Mouse (Mus musculus) forebrain, embryonic 11.5 days (tissue): ENCODE measurements around the gene Cd1d1. TPM values are rescaled to one million over a fixed set of nuclear protein-coding genes. Genes with fewer than 3 reads are reported as not detected.
A peak's percentile ranks its signal among the peaks of the same experiment; 100 is the strongest.

Experiments
- ATAC-seq: fragments of 200-750 bp; cut with Nextera tagmentation; replicated peaks from 2 replicates; pipeline ENCODE4 v1.8.0; 2017; ENCODE audit warnings: moderate TSS enrichment; ENCODE audit not compliant: low FRiP score
- DNase-seq: peaks from one replicate; pipeline ENCODE4 v3.0.0-alpha.2; 2017; ENCODE audit warnings: low spot score
- H3K27ac ChIP-seq: fragments of 300-500 bp; sonication (generic); 2 replicates; pipeline ENCODE4 v1.5.1; 2014; ENCODE audit warnings: low read depth, low read length
- H3K27me3 ChIP-seq: fragments of 300-500 bp; sonication (generic); 2 replicates; pipeline ENCODE4 v1.6.1; 2014; ENCODE audit warnings: mild to moderate bottlenecking, low read length, mixed read lengths; ENCODE audit not compliant: control insufficient read depth, insufficient read depth
- H3K36me3 ChIP-seq: fragments of 300-500 bp; sonication (generic); 2 replicates; pipeline ENCODE4 v1.6.1; 2014; ENCODE audit warnings: mild to moderate bottlenecking, low read length, moderate library complexity, mixed read lengths; ENCODE audit not compliant: control insufficient read depth, insufficient read depth
- H3K4me1 ChIP-seq: fragments of 300-500 bp; sonication (generic); replicated peaks from 2 replicates; pipeline ENCODE4 v1.6.1; 2014; ENCODE audit warnings: low read length, mixed read lengths; ENCODE audit not compliant: control insufficient read depth, insufficient read depth
- H3K4me2 ChIP-seq: fragments of 300-500 bp; sonication (generic); 2 replicates; pipeline ENCODE4 v1.6.1; 2014; ENCODE audit warnings: low read depth, mild to moderate bottlenecking, low read length, moderate library complexity, mixed read lengths; ENCODE audit not compliant: severe bottlenecking
- H3K4me3 ChIP-seq: fragments of 300-500 bp; sonication (generic); 2 replicates; pipeline ENCODE4 v1.5.1; 2014; ENCODE audit warnings: low read depth, low read length
- H3K9ac ChIP-seq: fragments of 300-500 bp; sonication (generic); 2 replicates; pipeline ENCODE4 v1.6.1; 2014; ENCODE audit warnings: low read length
- H3K9me3 ChIP-seq: fragments of 300-500 bp; sonication (generic); 2 replicates; pipeline ENCODE4 v1.6.1; 2016; ENCODE audit warnings: low read length, mixed read lengths; ENCODE audit not compliant: control insufficient read depth
- WGBS: fragments of 180-500 bp; shearing (Covaris S2); extraction: QIAGEN DNeasy Blood & Tissue Kit; methylation state at CpG from one replicate; pipeline ENCODE4 v1.1.7; 2014; 5-methylcytosine and 5-hydroxymethylcytosine counted together
- polyA plus RNA-seq: library from polyadenylated mRNA; unstranded; fragments of >200 nt; fragmentation: Nextera tagmentation; extraction: Ambion mirVana; gene quantifications from 2 replicates; pipeline ENCODE4 v1.2.1, GENCODE M21; 2014

The Cd1d1 gene
- polyA plus RNA-seq = 31.5 and 33.1 TPM in 2 replicates

DNA sequence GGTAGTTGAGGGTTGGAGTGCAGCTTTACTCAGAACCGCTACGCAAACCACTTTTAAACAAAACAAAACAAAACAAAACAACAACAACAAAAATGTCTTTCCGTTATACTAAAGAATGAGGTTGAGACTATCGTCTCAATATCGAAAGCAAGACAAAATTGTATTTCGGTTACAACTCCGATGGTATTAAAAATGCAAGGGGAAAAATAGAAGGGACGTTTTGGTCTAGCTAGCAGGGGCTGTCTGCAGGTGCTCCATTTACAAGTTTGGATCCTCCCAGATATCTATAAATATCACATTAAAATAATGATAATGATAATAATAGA, at the start of gene Cd1d1:
Gene Cd1d1 (minus strand): TSS at position 27 of the 326 bp plus-strand sequence.
- Histone ChIP-seq H3K9me3 (no peaks in the 10 kb centered on the region), H3K4me3 (peak within 1 kb of the TSS; percentile 41), H3K36me3 (no peaks in the 10 kb centered on the region), H3K4me1 (no peaks in the 10 kb centered on the region), H3K27me3 (no peaks in the 10 kb centered on the region), H3K27ac (peak within 1 kb of the TSS; percentile 54; the same call in 1 of the 2 replicates), H3K9ac (peak within 1 kb of the TSS; percentile 66), H3K4me2 (peak within 1 kb of the TSS; percentile 45)
- 42% methylated on average over 8 of the region's 8 CpGs for WGBS
- ATAC-seq (no peak), DNase-seq (no peak)

DNA sequence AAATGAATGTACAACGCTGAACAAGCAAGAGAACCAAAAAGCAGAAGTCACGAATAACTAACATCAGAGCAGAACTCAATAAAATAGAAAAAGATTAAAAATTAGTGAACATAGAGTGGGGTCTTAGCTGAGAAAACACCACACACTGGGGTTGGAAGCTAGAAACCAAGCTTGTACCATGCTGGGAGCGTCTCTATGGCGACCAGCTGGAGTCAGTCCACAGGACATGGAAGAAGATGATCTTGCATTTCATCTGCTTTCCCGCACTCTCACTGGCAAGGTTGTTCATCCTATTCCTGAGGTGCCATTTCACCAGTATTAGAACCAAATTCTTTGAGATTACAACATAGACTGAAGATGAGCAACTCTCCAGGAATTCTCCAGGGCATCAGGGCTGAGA, 48.6 kb upstream of the Cd1d1 start:
- no peak overlapping the region for H3K4me2 ChIP-seq
- H3K4me3 ChIP-seq = no peak overlapping the region
- H3K36me3 ChIP-seq = no peaks in the 10 kb centered on the region
- WGBS = 82% methylated on average over 5 of the region's 5 CpGs
- ATAC-seq = no peak
- no peak for DNase-seq
- no peaks in the 10 kb centered on the region for H3K9me3 ChIP-seq
- H3K4me1 ChIP-seq = no peaks in the 10 kb centered on the region
- H3K27me3 ChIP-seq = no peaks in the 10 kb centered on the region
- H3K27ac ChIP-seq = no peak overlapping the region
- H3K9ac ChIP-seq = no peak overlapping the region

DNA sequence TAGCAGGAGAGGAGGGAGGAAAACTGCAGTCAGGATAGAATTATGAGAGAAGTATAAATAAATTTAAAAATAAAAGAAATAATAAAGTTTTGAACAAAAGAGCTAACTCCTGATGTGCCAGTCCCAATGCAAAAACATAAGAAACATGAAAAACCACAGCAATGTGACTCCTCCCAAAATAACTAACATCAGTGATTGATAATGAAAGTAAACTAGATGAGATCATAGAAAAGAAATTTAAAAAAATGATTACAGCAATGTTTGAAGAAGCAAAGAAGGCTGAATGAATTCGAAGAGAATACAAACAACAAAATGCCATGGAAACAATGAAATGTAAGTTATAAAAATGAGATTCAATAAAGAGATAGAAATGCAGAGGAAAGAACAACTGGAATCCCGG, 42.5 kb upstream of the Cd1d1 start:
- Histone ChIP-seq H3K4me2 (no peak overlapping the region), H3K9ac (no peak overlapping the region), H3K27ac (no peak overlapping the region), H3K4me3 (no peak overlapping the region), H3K27me3 (no peaks in the 10 kb centered on the region), H3K36me3 (no peaks in the 10 kb centered on the region), H3K4me1 (no peaks in the 10 kb centered on the region), H3K9me3 (no peaks in the 10 kb centered on the region)
- 82% methylated on average over 2 of the region's 2 CpGs for WGBS
- no peak for DNase-seq
- ATAC-seq = no peak

DNA sequence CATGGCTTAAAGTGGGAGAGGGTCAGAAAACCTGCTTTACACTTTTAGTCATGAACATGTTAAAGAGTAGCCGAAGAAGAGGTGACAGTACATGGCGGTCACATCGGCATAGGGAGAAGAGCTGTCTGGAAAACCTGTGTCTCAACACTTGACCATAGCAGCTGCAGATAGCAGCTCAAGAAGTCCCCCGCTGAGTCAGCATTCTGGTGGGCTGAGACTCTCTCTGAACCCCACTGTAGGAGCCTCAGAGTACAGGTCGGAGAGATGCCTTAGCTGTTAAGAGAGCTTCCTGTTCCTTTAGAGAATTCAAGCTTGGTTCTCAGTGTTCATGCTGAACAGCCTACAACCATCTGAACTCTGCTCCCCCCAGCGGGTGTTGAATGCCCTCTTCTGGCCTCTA, 39.3 kb upstream of the Cd1d1 start:
- H3K27ac ChIP-seq = no peak overlapping the region
- H3K4me3 ChIP-seq = no peak overlapping the region
- no peak overlapping the region for H3K4me2 ChIP-seq
- H3K9me3 ChIP-seq = no peaks in the 10 kb centered on the region
- ATAC-seq = no peak
- H3K9ac ChIP-seq = no peak overlapping the region
- WGBS = 92% methylated on average over 6 of the region's 6 CpGs
- no peaks in the 10 kb centered on the region for H3K4me1 ChIP-seq
- no peaks in the 10 kb centered on the region for H3K36me3 ChIP-seq
- H3K27me3 ChIP-seq = no peaks in the 10 kb centered on the region
- DNase-seq = no peak

DNA sequence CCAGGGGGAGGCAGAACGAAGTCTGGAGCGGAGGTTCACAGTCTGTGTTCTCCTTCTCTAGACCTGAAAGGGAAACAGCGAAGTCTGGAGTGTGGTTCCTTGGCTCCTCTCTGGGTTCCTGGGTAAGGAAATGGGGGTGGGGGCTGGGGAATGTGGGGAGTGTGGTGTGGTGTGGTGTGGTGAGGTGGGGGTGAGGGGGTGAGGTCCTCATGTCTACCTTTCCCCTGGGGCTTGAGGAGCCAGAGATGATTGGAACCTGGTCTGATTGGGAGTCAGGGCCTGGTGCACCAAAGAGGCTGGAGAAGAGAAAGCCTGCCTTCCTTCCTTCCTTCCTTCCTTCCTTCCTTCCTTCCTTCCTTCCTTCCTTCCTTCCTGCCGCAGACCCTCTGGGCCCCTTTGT, 34.8 kb upstream of the Cd1d1 start:
- WGBS = 93% methylated on average over 4 of the region's 4 CpGs
- H3K36me3 ChIP-seq = no peaks in the 10 kb centered on the region
- no peak for DNase-seq

DNA sequence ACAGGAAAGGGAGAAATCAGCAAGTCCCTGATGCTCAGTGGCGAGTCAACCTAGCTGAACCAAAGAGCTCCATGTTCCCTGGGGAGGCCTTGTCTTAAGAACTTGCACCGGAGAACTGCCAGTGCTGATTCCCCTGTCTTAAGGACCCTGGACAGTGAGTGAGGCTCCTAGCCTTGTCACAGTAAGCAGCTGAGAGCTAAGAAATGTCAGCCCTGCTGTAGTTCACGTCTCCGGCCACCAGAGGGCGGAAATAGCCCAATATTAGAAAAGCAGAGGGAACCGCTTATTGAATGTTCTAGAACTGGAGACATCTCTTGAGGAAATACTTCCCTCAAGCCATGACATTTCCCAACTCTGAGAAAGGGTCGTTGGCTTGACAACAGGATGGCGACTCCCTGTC, 34.1 kb upstream of the Cd1d1 start:
- no peak overlapping the region for H3K4me3 ChIP-seq
- 26% methylated on average over 8 of the region's 8 CpGs for WGBS
- H3K36me3 ChIP-seq = no peaks in the 10 kb centered on the region
- no peak overlapping the region for H3K4me2 ChIP-seq
- H3K9ac ChIP-seq = no peak overlapping the region
- peak; percentile 85 for DNase-seq
- no peaks in the 10 kb centered on the region for H3K9me3 ChIP-seq
- no peak overlapping the region for H3K27ac ChIP-seq
- no peaks in the 10 kb centered on the region for H3K27me3 ChIP-seq
- no peak for ATAC-seq
- no peaks in the 10 kb centered on the region for H3K4me1 ChIP-seq

More for the DNA sequence above, 34.8 kb upstream of the Cd1d1 start:
- Histone ChIP-seq H3K4me2 (no peak overlapping the region), H3K9me3 (no peaks in the 10 kb centered on the region), H3K27ac (no peak overlapping the region), H3K4me1 (no peaks in the 10 kb centered on the region), H3K9ac (no peak overlapping the region), H3K27me3 (no peaks in the 10 kb centered on the region), H3K4me3 (no peak overlapping the region)
- ATAC-seq = no peak

DNA sequence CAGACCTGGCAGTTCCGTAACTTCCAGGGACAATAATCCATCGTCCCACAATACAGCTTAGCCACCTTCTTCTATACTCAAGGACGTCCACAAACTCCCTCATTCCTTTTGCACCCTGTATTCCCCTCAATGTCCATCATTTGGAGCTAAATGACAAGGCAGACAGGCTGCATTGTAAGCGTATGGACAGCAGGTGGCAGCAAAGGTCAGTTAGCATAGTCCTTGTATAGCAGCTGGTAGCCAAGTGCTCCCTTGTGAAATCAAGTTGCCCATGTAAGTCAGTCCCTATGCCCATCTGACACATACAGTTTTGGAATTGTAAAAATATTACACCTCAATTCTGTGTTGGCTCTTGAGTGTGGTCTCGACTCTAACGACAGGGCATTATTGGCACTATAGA, 31.6 kb upstream of the Cd1d1 start:
- 21% methylated on average over 6 of the region's 6 CpGs for WGBS
- no peak; the same call in 1 of the 2 replicates for ATAC-seq
- no peaks in the 10 kb centered on the region for H3K9me3 ChIP-seq

DNA sequence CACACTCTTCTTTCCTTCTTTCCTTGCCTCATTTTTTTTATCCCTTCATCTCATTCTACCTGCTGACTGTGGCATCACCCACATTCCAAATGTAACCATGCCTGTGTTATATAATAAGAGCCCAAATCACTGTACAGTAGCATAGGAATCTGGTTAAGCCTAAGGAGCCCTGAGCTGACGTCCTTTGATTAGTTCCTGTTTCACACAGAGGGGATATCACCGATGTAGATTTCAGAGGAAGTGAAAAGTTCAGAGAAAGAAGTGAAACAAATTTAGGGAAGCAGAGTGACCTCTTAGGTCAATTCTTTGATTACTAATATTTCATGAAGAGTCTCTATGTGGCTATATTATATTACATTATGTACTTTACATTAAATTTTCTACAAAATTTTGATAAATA, 18.5 kb upstream of the Cd1d1 start:
- no peak overlapping the region for H3K9ac ChIP-seq
- no peaks in the 10 kb centered on the region for H3K4me1 ChIP-seq
- no peaks in the 10 kb centered on the region for H3K36me3 ChIP-seq
- 81% methylated on average over 2 of the region's 2 CpGs for WGBS
- no peaks in the 10 kb centered on the region for H3K9me3 ChIP-seq
- H3K27ac ChIP-seq = no peak overlapping the region
- no peak overlapping the region for H3K4me3 ChIP-seq
- H3K27me3 ChIP-seq = no peaks in the 10 kb centered on the region
- no peak overlapping the region for H3K4me2 ChIP-seq
- DNase-seq (no peak), ATAC-seq (no peak)

More for the DNA sequence above, 31.6 kb upstream of the Cd1d1 start:
- no peak overlapping the region for H3K27ac ChIP-seq
- DNase-seq = peak; percentile 80
- no peak overlapping the region for H3K4me2 ChIP-seq
- H3K27me3 ChIP-seq = no peaks in the 10 kb centered on the region
- no peaks in the 10 kb centered on the region for H3K4me1 ChIP-seq
- H3K4me3 ChIP-seq = no peak overlapping the region
- no peak overlapping the region for H3K9ac ChIP-seq
- no peaks in the 10 kb centered on the region for H3K36me3 ChIP-seq

DNA sequence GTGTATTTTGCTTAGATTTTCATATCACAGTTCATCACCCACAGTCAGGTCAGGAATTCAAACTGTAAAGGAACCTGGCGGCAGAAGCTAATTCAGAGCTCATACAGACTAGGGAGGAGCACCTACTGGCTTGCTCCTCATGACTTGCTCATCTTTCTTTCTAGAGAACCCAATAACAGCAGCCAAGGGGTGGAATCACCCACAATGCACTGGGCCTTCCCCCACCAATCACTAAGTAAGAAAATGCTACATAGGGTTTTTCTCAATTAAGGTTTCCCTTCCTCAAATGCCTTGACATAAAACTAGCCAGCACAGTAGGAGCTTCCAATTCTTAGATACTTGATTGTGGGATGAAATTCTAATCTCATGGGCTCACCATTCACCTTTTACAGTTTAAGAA, 17.8 kb upstream of the Cd1d1 start:
- Histone ChIP-seq H3K4me2 (no peak overlapping the region), H3K27ac (no peak overlapping the region), H3K4me3 (no peak overlapping the region), H3K9me3 (no peaks in the 10 kb centered on the region), H3K27me3 (no peaks in the 10 kb centered on the region), H3K9ac (no peak overlapping the region), H3K36me3 (no peaks in the 10 kb centered on the region), H3K4me1 (no peaks in the 10 kb centered on the region)
- 77% methylated on average over 1 of the region's 1 CpGs for WGBS
- no peak for DNase-seq
- ATAC-seq = no peak
